Mouse (Mus musculus) cerebellum, adult (tissue): ENCODE results near the gene AC161166.1.
A peak's percentile ranks its signal among the peaks of the same experiment; 100 is the strongest.
"Not testable (repeated sequence)": the region's sequence is repeated elsewhere in the genome, so short reads cannot be mapped to it uniquely, and the experiment has no call there.

Experiments
- ATAC-seq: cut with Nextera tagmentation; 2 replicates; pipeline ENCODE4 v1.9.2; 2017; ENCODE audit warnings: mild to moderate bottlenecking, moderate library complexity, mixed read lengths; ENCODE audit not compliant: insufficient number of reproducible peaks, low FRiP score, low TSS enrichment

The AC161166.1 gene

DNA sequence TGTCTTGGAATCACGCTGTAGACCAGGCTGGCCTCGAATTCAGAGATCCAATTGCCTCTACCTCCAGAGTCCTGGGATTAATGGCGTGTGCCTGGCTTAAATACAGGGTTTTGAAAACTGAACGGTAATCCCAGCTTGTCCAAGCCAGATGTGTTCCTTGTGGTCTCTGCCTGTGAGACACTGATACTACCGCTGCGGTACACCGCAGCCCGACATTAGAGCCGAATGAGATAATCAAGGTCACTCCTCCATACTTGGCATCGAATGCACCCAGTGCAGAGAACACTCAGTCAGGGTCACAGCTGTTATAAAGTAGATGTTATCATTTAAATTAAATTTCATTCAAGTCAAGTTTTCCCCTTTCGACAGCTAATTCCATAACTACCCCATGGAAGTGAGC, 16.6 kb upstream of the AC161166.1 start:
- ATAC-seq, result no peak

DNA sequence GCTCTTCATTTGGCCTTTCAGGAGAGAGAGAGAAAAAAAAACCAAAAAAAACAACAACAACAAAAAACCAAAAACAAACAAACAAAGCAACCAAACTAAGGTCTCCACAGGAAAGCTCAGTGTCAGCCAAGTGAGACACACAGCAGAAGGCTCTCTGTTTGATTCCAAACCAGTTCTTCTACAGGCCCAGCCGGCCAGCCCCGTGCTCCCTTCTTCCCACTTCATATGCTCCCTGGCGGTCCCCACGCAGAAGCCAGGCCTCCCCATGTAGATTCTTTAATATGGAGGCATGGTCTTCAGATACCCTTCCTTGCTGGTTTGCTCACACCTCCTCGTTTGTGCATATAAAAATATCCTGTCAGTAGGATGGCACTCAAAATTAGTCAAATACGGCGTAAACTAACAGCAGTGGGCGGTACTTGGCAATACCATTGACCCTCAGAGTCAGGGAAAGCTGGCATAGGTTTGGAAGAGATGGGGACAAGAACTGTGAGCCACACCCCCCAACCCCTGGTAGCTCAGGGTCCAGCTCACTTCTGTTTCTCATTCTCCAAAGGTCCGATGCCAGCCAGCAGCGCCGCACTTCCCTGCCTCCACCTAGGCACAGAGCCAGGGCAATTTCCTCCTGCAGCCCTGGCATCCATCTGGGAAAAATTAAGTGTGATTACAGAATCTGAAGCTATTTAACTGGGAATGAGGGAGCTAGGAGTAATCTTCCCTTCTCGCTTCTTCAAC, 13.6 kb upstream of the AC161166.1 start:
- ATAC-seq, result no peak

- ATAC-seq, result no peak
Observed at GRCm38 (mm10) chr7:24524978-24525377, 12.7 kb upstream of the AC161166.1 start.

DNA sequence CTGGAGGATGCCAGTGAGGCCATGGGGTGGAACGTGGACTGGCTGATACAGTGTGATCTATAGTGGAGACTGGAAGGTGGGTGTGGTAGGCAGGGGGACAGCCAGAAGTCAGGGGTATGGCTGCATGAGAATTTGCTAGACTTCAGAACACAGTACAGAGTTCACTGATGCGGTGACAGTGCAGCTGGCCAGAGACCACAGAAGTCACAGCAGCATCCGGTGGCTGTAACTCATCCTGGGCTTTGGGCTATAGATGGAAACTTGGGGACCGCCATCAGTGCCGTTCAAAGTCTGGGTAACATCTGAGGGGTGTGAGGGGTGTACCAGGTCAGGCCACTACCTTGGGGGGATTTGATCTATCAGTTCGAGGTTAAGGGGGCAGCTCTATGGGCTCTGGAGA, 11.5 kb upstream of the AC161166.1 start:
- ATAC-seq, result no peak

GRCm38 (mm10) chr7:24522805-24523204, 10.6 kb upstream of the AC161166.1 start:
- ATAC-seq, result no peak

- ATAC-seq, result not testable (repeated sequence)
Observed at GRCm38 (mm10) chr7:24520054-24520453, 7.8 kb upstream of the AC161166.1 start.

- ATAC-seq, result no peak
Observed at GRCm38 (mm10) chr7:24519130-24519529, 6.9 kb upstream of the AC161166.1 start.

DNA sequence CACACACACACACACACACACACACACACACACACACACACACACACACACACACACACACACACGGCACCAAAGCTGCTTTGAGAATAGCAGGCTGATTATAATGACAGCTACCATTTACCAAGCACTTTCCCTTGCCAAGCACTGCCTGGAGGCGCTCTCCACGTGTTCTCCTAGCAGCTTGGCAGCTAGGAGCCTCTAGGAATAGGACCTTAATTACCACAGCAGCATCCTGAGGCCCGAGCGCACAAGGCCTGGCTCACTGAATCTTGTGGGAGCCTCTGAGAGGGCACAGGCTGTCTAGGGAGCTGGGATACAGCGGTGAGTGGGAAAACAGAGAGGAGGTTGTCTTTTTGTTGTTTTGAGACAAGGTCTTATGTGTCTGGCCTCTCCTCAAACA, 5.4 kb upstream of the AC161166.1 start:
- ATAC-seq, result no peak

- ATAC-seq, result no peak
Observed at GRCm38 (mm10) chr7:24517077-24517476, 4.8 kb upstream of the AC161166.1 start.

DNA sequence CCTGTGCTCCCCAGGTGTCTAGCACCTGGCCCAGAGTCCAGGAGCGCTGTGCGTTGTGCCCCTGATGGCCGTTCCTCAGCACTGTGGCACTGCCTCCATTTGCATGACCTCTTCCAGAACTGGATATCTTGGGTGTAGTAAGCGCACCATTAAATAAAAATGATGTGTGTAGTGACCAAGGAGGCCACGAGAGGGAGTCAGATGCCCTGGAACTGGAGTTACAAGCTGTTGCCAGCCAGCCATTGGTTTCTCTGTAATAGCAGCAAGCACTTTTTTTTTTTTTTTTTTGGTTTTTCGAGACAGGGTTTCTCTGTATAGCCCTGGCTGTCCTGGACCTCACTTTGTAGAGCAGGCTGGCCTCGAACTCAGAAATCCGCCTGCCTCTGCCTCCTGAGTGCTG, 4.1 kb upstream of the AC161166.1 start:
- ATAC-seq, result not testable (repeated sequence)

GRCm38 (mm10) chr7:24507726-24508114, 4.5 kb downstream of the AC161166.1 start:
- no peak for ATAC-seq

- peak; percentile 73 for ATAC-seq
Observed at GRCm38 (mm10) chr7:24506838-24507725, 5.2 kb downstream of the AC161166.1 start, which contains the start of gene Zfp428. Gene Zfp428, plus strand, starts transcription at chr7:24507006.

GRCm38 (mm10) chr7:24506476-24506837, 5.8 kb downstream of the AC161166.1 start:
- ATAC-seq, result peak; percentile 29; the same call in 1 of the 2 replicates

DNA sequence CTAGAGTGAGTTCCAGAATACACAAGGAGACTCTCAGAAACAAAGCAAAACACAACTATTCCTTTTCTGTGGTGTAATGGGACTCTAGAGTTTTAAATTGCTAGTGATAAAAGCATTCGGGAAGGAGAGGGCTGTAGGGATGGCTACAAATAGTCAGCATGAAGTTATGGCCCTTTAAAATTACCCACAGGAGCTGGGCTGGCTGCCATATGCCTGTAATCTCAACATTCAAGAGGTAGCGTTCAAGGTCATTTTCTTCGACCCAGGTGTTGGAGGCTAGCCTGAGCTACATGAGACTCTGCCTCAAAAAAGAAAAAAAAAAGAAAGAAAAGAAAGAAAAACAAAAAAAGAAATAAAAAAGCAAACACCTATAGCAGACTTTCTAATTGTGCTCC, 6.2 kb downstream of the AC161166.1 start:
- ATAC-seq, result no peak

GRCm38 (mm10) chr7:24505447-24506064, 6.7 kb downstream of the AC161166.1 start:
- no peak for ATAC-seq

DNA sequence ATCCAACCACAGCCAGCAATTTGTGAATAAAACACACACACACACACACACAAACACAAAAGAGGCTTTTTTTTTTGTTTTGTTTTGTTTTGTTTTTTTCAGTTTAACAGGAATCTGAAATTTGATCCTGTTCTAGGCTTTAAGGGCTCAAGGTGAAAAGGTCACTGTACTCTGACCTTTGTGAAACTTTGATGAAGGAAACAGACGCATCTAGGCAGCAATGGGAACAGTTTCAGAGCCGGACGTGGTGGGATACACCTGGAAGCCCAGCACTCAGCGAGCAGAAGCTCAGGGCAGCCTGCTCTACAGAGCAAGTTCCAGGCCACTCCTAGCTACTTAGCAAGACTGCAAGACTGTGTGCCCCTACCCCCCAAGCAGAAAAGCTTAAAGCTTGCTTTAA, 7.4 kb downstream of the AC161166.1 start:
- ATAC-seq, result no peak

DNA sequence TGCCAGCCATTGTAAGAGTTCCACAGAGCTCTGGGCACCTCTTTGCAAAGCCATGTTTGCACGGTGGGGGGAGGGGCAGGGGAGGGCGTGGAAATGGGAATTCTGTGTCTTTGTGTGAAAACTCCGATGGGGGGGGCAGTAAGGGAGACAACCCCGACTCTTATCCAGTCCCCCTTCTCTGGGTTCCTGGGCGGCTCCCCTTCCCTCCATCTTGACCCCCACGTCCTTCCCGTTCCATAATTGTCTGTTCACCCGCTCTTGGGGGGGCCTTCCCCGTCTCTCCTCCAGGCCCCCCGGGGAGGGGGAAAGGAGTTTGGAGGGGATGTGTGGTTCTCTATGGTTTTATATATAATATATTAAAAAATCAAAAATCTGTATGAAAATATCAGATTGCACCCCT, 8.3 kb downstream of the AC161166.1 start:
- ATAC-seq, result no peak

GRCm38 (mm10) chr7:24501492-24501891, 10.8 kb downstream of the AC161166.1 start:
- ATAC-seq, result no peak

DNA sequence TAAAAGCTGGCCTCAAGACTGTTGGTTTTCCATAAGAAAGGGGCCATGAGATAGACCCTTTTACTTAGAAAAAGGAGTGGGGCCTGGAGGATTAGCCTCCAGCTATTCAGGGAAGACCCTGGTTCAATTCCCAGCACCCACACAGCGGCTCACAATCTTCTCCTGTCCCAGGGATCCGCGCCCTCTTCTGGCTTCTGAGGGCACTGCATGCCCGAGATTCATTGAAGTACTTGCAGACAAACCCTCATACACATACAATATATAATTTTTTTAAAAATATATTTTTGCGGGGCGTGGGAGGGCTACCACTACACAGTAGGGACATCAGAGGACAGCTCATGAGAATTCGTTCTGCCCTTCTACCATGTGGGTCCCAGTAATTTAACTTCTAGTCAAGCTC, 11.3 kb downstream of the AC161166.1 start:
- no peak for ATAC-seq

DNA sequence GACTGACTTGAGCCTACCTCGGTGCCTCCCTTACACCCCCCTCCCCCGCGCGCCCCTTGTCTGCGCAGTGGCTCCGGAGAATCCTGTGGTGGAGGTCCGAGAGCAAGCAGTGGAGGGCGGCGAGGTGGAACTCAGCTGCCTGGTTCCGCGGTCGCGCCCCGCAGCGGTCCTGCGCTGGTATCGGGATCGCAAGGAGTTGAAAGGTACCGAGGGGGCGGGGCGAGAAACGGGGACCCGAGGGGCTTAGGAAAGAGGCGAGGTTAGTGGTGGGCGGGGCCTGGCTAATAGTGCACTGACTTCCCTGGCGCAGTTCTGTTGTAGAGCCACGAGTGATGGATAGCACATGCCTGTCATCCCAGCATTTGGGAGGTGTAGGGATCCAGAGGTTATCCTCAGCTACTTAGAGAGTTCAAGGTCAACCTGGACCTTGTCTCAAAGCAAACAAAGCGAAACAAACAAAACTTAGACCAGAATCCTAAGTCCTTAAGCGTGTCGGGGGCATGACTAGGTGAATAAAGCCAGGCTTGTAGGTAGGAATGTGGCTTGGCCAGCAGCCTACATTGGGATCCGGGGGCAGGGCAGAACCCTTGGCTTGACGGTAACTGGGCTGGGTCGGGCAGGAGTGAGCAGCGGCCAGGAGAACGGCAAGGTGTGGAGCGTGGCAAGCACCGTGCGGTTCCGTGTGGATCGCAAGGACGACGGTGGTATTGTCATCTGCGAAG, 12.2 kb downstream of the AC161166.1 start:
- no peak for ATAC-seq
